Mouse (Mus musculus) hindbrain, embryonic 15.5 days (tissue): ENCODE data around the gene Ssr2. TPM values are rescaled to one million over a fixed set of nuclear protein-coding genes. Genes with fewer than 3 reads are reported as not detected.

Source experiments
- ATAC-seq: fragments of 200-750 bp; cut with Nextera tagmentation; 2 replicates; pipeline ENCODE4 v1.8.0; 2017; ENCODE audit warnings: low read depth, moderate number of reproducible peaks, moderate TSS enrichment; ENCODE audit not compliant: low FRiP score
- H3K27ac ChIP-seq: fragments of 300-500 bp; sonication (generic); replicated peaks from 2 replicates; pipeline ENCODE4 v1.5.1; 2015; ENCODE audit warnings: mild to moderate bottlenecking, inconsistent platforms
- H3K27me3 ChIP-seq: fragments of 300-500 bp; sonication (generic); 2 replicates; pipeline ENCODE4 v1.6.1; 2015; ENCODE audit warnings: control low read depth, inconsistent platforms
- H3K36me3 ChIP-seq: fragments of 300-500 bp; sonication (generic); 2 replicates; pipeline ENCODE4 v1.6.1; 2015; ENCODE audit warnings: control low read depth, inconsistent platforms
- H3K4me1 ChIP-seq: fragments of 300-500 bp; sonication (generic); replicated peaks from 2 replicates; pipeline ENCODE4 v1.6.1; 2015; ENCODE audit warnings: control low read depth, inconsistent platforms
- H3K4me2 ChIP-seq: fragments of 300-500 bp; sonication (generic); 2 replicates; pipeline ENCODE4 v1.6.1; 2015; ENCODE audit warnings: moderate library complexity, mild to moderate bottlenecking, inconsistent platforms
- H3K4me3 ChIP-seq: fragments of 300-500 bp; sonication (generic); 2 replicates; pipeline ENCODE4 v1.5.1; 2015; ENCODE audit warnings: mild to moderate bottlenecking, inconsistent platforms
- H3K9ac ChIP-seq: fragments of 300-500 bp; sonication (generic); 2 replicates; pipeline ENCODE4 v1.6.1; 2015; ENCODE audit warnings: inconsistent platforms
- H3K9me3 ChIP-seq: fragments of 300-500 bp; sonication (generic); 2 replicates; pipeline ENCODE4 v1.6.1; 2016; ENCODE audit warnings: control low read depth, inconsistent platforms
- WGBS: fragments of 180-500 bp; shearing (Covaris S2); methylation state at CpG from one replicate; pipeline ENCODE4 v1.1.7; 2015; 5-methylcytosine and 5-hydroxymethylcytosine counted together
- microRNA counts: library from miRNA; unstranded; fragments of <30 nt; microRNA quantifications from one replicate; lab custom pipeline; 2016
- microRNA-seq: library from miRNA; unstranded; fragments of <30 nt; microRNA quantifications from one replicate; pipeline ENCODE4, GENCODE M21; 2016
- polyA plus RNA-seq: library from polyadenylated mRNA; unstranded; fragments of >200 nt; fragmentation: Nextera tagmentation; extraction: Ambion mirVana; gene quantifications from 2 replicates; pipeline ENCODE4 v1.2.1, GENCODE M21; 2015

Ssr2 gene
- polyA plus RNA-seq, 1 experiment from 2014 or later, result 149 TPM

- Histone ChIP-seq H3K9me3 (no peaks in the 10 kb centered on the region), H3K4me1 (peaks cover 16% of the 10 kb centered on the region)
- WGBS, result 97% methylated on average over 10 of the region's 10 CpGs
Observed at GRCm38 (mm10) chr3:88633056-88633455, 57.4 kb downstream of the Ssr2 start.

GRCm38 (mm10) chr3:88635506-88636275, 60.0 kb downstream of the Ssr2 start:
- no peak overlapping the region for H3K4me3 ChIP-seq
- H3K9me3 ChIP-seq, result no peaks in the 10 kb centered on the region
- ATAC-seq, result no peak

More at GRCm38 (mm10) chr3:88633056-88633455, 57.4 kb downstream of the Ssr2 start:
- no peak overlapping the region for H3K27ac ChIP-seq
- no peak for ATAC-seq
- no peaks in the 10 kb centered on the region for H3K27me3 ChIP-seq
- H3K36me3 ChIP-seq, result peaks cover 72% of the 10 kb centered on the region
- no peak overlapping the region for H3K4me2 ChIP-seq
- no peak overlapping the region for H3K4me3 ChIP-seq
- no peak overlapping the region for H3K9ac ChIP-seq

GRCm38 (mm10) chr3:88636555-88636986, 60.9 kb downstream of the Ssr2 start:
- Histone ChIP-seq H3K9ac (no peak overlapping the region), H3K9me3 (no peaks in the 10 kb centered on the region), H3K4me1 (no peaks in the 10 kb centered on the region), H3K36me3 (peaks cover 87% of the 10 kb centered on the region), H3K4me2 (no peak overlapping the region), H3K4me3 (no peak overlapping the region), H3K27ac (no peak overlapping the region), H3K27me3 (no peaks in the 10 kb centered on the region)
- no peak for ATAC-seq
- WGBS, result 95% methylated on average over 8 of the region's 8 CpGs

More at GRCm38 (mm10) chr3:88635506-88636275, 60.0 kb downstream of the Ssr2 start:
- no peaks in the 10 kb centered on the region for H3K27me3 ChIP-seq
- H3K36me3 ChIP-seq, result peaks cover 86% of the 10 kb centered on the region
- no peak overlapping the region for H3K27ac ChIP-seq
- no peak overlapping the region for H3K4me2 ChIP-seq
- H3K4me1 ChIP-seq, result no peaks in the 10 kb centered on the region; the same call in 1 of the 2 replicates
- no peak overlapping the region for H3K9ac ChIP-seq
- whole genome bisulfite sequencing, result 93% methylated on average over 19 of the region's 19 CpGs

- Histone ChIP-seq H3K9ac (no peak overlapping the region), H3K4me2 (no peak overlapping the region), H3K27me3 (no peaks in the 10 kb centered on the region), H3K4me3 (no peak overlapping the region), H3K4me1 (no peaks in the 10 kb centered on the region), H3K9me3 (no peaks in the 10 kb centered on the region), H3K27ac (no peak overlapping the region), H3K36me3 (peaks cover 87% of the 10 kb centered on the region)
- no peak for ATAC-seq
- WGBS, result 95% methylated on average over 5 of the region's 5 CpGs
Observed at GRCm38 (mm10) chr3:88637134-88637533, 61.5 kb downstream of the Ssr2 start.

MicroRNA genes within 50 kb of the gene (microRNA counts, 519-probe panel; counts per million panel counts)
- not detected for microRNA mmu-miR-1905 (lab: Ali Mortazavi, UCI)

Small RNA genes lying within 50 kb of the gene (microRNA-seq; reads per million reads assigned to microRNA genes)
- not detected for gene Mir1905

Other genes with a start within 250 kb of the Ssr2 start
- 1.2 and 1.7 TPM in 2 replicates for gene Tmem79, start 239.7 kb upstream of the Ssr2 start, polyA plus RNA-seq
- gene Smg5, start 239.6 kb upstream of the Ssr2 start, polyA plus RNA-seq, result 62.5 and 64.0 TPM in 2 replicates
- 1.9 and 2.3 TPM in 2 replicates for gene Paqr6, start 211.3 kb upstream of the Ssr2 start, polyA plus RNA-seq
- not detected in 2 replicates for gene Bglap3, start 203.1 kb upstream of the Ssr2 start, polyA plus RNA-seq
- gene Bglap2, start 197.2 kb upstream of the Ssr2 start, polyA plus RNA-seq, result not detected in 2 replicates
- not detected in 2 replicates for gene Bglap, start 191.4 kb upstream of the Ssr2 start, polyA plus RNA-seq
- gene Pmf1, start 165.5 kb upstream of the Ssr2 start, polyA plus RNA-seq, result 28.8 and 35.4 TPM in 2 replicates
- 34.7 and 40.4 TPM in 2 replicates for gene Slc25a44, start 150.7 kb upstream of the Ssr2 start, polyA plus RNA-seq
- gene Sema4a, start 114.7 kb upstream of the Ssr2 start, polyA plus RNA-seq, result 30.4 and 30.5 TPM in 2 replicates
- gene Lmna, start 65.9 kb upstream of the Ssr2 start, polyA plus RNA-seq, result 52.2 and 53.4 TPM in 2 replicates
- 26.4 and 28.6 TPM in 2 replicates for gene Mex3a, start 43.5 kb upstream of the Ssr2 start, polyA plus RNA-seq
- 0.23 TPM in 1 of 2 replicates, not detected in the other for gene Rab25, start 27.6 kb upstream of the Ssr2 start, polyA plus RNA-seq
- 201 and 205 TPM in 2 replicates for gene Lamtor2, start 22.8 kb upstream of the Ssr2 start, polyA plus RNA-seq
- 43.6 and 47.7 TPM in 2 replicates for gene Ubqln4, start 22.1 kb upstream of the Ssr2 start, polyA plus RNA-seq
- gene Arhgef2, start 30.1 kb downstream of the Ssr2 start, polyA plus RNA-seq, result 121 and 129 TPM in 2 replicates
- gene Rxfp4, start 77.3 kb downstream of the Ssr2 start, polyA plus RNA-seq, result not detected in 2 replicates
- 84.5 and 88.5 TPM in 2 replicates for gene Khdc4, start 109.9 kb downstream of the Ssr2 start, polyA plus RNA-seq
- 64.4 and 66.8 TPM in 2 replicates for gene Rit1, start 141.0 kb downstream of the Ssr2 start, polyA plus RNA-seq
- gene Syt11, start 199.3 kb downstream of the Ssr2 start, polyA plus RNA-seq, result 220 and 239 TPM in 2 replicates